Mouse (Mus musculus) megakaryocyte, embryonic 14.5 days (primary cell): ENCODE measurements around the gene Txn2. TPM values are rescaled to one million over a fixed set of nuclear protein-coding genes. Genes with fewer than 3 reads are reported as not detected.

Source experiments
- H3K27me3 ChIP-seq: replicated peaks from 2 replicates; pipeline ENCODE3; 2012; ENCODE audit warnings: inconsistent platforms
- H3K36me3 ChIP-seq: replicated peaks from 2 replicates; pipeline ENCODE3; 2012; ENCODE audit warnings: low read length, inconsistent platforms, mixed read lengths
- H3K4me1 ChIP-seq: 2 replicates; pipeline ENCODE4 v1.6.1; 2012; ENCODE audit warnings: inconsistent platforms
- H3K4me3 ChIP-seq: replicated peaks from 2 replicates; pipeline ENCODE3; 2012; ENCODE audit warnings: moderate library complexity, mild to moderate bottlenecking, inconsistent platforms
- H3K9me3 ChIP-seq: 2 replicates; pipeline ENCODE4 v1.6.1; 2012; ENCODE audit warnings: inconsistent platforms
- FLI1 ChIP-seq: IDR thresholded peaks from 2 replicates; pipeline ENCODE4 v1.6.1; 2012; ENCODE audit warnings: low read length, inconsistent platforms, mixed read lengths
- GATA1 ChIP-seq: IDR thresholded peaks from 3 replicates; pipeline ENCODE4 v1.6.1; 2012; ENCODE audit warnings: mixed read lengths, low read length, inconsistent platforms, borderline replicate concordance
- polyA plus RNA-seq: library from polyadenylated mRNA; stranded (reverse); fragments of >175 nt; gene quantifications from 2 replicates; pipeline ENCODE4 v1.2.3, GENCODE M21; 2012; ENCODE audit warnings: low replicate concordance; ENCODE audit not compliant: insufficient read depth

Txn2 gene
- polyA plus RNA-seq, 1 experiment = 186 TPM

- TF ChIP-seq FLI1 (no peak), GATA1 (no peak)
- Histone ChIP-seq H3K36me3 (peaks cover 8% of the 10 kb centered on the region), H3K4me1 (peaks cover 98% of the 10 kb centered on the region), H3K4me3 (peak overlapping the region; percentile 86), H3K27me3 (no peaks in the 10 kb centered on the region), H3K9me3 (no peaks in the 10 kb centered on the region)
Observed at GRCm38 (mm10) chr15:77882797-77883696, 45.8 kb downstream of the Txn2 start.

DNA sequence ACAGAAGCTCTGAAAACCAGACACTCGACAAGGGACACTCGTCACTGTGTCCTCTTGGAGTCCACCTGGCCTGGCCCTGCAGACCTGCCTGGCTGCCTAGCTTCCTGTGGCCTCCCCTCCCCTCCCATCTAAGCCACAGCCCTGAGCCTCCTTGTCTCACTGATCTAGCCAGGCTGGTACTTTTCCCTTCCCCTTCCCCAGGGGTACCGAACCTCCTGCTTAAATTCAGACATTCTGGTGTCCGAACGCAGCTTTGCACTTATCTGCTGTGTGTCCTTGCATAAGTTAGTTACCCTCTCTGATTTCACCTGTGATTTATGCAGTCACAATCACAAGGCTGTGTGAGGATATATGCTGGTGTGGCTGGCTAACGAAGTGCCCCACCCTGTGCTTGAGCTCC is 46.5 kb downstream of the Txn2 start:
- Histone ChIP-seq H3K27me3 (no peaks in the 10 kb centered on the region), H3K4me3 (peak overlapping the region; percentile 86), H3K36me3 (peaks cover 8% of the 10 kb centered on the region), H3K9me3 (no peaks in the 10 kb centered on the region), H3K4me1 (peaks cover 96% of the 10 kb centered on the region)
- TF ChIP-seq GATA1 (no peak), FLI1 (no peak)

DNA sequence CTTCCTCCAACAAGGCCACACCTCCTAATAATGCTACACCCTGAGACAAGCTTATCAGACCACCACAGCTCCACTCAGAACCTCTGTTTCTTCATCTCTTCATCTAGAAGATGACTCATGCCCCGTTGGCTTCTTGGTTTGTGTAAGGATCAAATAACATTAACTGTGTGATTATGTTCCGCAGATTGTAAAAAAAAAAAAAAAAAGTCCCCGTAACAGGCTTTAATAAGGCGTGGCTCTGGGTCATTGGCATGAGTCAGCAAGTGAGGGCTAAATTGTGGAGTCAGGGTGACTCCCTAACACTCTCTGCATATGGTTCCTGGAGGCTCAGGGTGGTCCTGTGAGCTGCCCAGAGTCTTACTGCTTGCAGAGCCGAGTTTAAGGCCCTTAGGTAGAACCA is 47.1 kb downstream of the Txn2 start:
- peaks cover 96% of the 10 kb centered on the region for H3K4me1 ChIP-seq
- H3K27me3 ChIP-seq = no peaks in the 10 kb centered on the region
- no peaks in the 10 kb centered on the region for H3K9me3 ChIP-seq
- TF ChIP-seq FLI1 (no peak), GATA1 (no peak)
- H3K36me3 ChIP-seq = peaks cover 8% of the 10 kb centered on the region
- H3K4me3 ChIP-seq = peak overlapping the region; percentile 86

GRCm38 (mm10) chr15:77880738-77881137 is 48.1 kb downstream of the Txn2 start:
- H3K27me3 ChIP-seq = no peaks in the 10 kb centered on the region
- H3K4me1 ChIP-seq = peaks cover 96% of the 10 kb centered on the region
- H3K4me3 ChIP-seq = no peak overlapping the region
- peaks cover 8% of the 10 kb centered on the region for H3K36me3 ChIP-seq
- TF ChIP-seq GATA1 (no peak), FLI1 (no peak)
- H3K9me3 ChIP-seq = no peaks in the 10 kb centered on the region

- Histone ChIP-seq H3K4me1 (peaks cover 94% of the 10 kb centered on the region), H3K36me3 (peaks cover 8% of the 10 kb centered on the region), H3K4me3 (peak overlapping the region; percentile 6), H3K27me3 (no peaks in the 10 kb centered on the region), H3K9me3 (no peaks in the 10 kb centered on the region)
- TF ChIP-seq GATA1 (no peak), FLI1 (no peak)
Observed at GRCm38 (mm10) chr15:77879756-77880155, 49.0 kb downstream of the Txn2 start.

- Histone ChIP-seq H3K4me1 (peaks cover 95% of the 10 kb centered on the region), H3K9me3 (no peaks in the 10 kb centered on the region), H3K27me3 (no peaks in the 10 kb centered on the region), H3K4me3 (peak overlapping the region; percentile 59), H3K36me3 (peaks cover 8% of the 10 kb centered on the region)
- TF ChIP-seq GATA1 = no peak
- TF ChIP-seq FLI1 = no peak
Observed at GRCm38 (mm10) chr15:77877209-77877608, 51.6 kb downstream of the Txn2 start.

DNA sequence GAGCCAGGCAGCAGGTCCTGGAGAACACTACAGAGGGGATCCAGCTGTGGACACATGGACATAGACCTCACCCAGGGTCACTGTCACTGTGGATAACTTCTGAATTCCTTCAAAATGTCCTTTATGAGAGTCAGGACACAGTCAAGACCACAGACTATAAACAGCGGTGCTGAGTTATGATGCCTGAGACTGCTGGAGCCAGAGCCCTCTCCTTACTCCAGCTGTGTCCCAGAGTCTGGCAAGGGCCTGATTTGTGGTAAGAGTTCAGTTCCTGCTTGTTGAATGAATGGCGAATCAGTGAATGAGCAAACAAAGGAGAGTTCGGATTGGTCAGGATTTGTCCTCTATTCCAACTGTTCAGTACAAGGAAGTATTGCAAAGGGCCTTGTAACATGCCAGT is 52.1 kb downstream of the Txn2 start:
- Histone ChIP-seq H3K4me1 (peaks cover 95% of the 10 kb centered on the region), H3K9me3 (no peaks in the 10 kb centered on the region), H3K4me3 (peak overlapping the region; percentile 23), H3K36me3 (peaks cover 8% of the 10 kb centered on the region), H3K27me3 (no peaks in the 10 kb centered on the region)
- TF ChIP-seq FLI1 = no peak
- no peak for TF ChIP-seq GATA1

DNA sequence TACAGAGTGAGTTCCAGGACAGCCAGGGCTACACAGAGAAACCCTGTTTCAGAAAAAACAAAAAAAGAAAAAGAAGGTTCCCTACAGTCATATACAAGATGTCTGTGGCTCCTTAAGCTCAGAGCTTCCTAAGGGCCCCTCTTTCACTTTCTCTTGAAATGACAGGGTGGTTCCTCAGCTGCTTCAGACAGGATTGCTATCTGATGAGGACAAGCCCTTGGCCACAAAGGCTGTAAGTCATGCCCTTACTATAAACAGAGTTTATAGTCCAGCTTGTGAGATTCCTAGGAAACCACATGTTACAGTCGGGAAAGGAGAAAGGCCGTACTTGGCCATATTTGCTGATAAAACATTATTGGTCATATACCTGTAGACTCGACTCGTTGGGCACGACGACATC is 52.9 kb downstream of the Txn2 start:
- no peaks in the 10 kb centered on the region for H3K27me3 ChIP-seq
- peak; percentile 53; the same call in 2 of the 3 replicates for TF ChIP-seq GATA1
- TF ChIP-seq FLI1 = no peak
- H3K4me3 ChIP-seq = no peak overlapping the region
- H3K36me3 ChIP-seq = peaks cover 8% of the 10 kb centered on the region
- H3K9me3 ChIP-seq = no peaks in the 10 kb centered on the region
- peaks cover 95% of the 10 kb centered on the region for H3K4me1 ChIP-seq

DNA sequence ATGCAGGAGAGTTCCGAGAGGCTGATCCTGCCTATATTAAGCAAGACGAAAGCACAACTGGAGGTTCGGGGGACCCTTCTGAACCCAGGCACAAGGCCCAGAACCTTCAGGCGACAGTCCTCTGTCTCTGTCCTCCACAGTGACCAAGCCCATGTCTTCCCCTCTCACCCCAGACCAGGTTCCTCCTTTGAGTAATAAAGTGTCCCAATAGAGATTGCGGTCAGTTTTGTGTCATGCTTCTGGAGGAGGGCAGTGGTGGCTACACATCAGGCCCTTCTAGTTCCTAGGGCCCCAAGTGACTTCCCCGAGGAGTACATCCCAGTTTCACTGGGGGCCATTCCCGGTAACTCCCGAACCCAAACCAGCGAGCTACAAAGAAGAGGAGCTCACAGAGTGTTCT is 54.0 kb downstream of the Txn2 start:
- peaks cover 1% of the 10 kb centered on the region for H3K36me3 ChIP-seq
- H3K9me3 ChIP-seq = no peaks in the 10 kb centered on the region
- H3K4me1 ChIP-seq = peaks cover 85% of the 10 kb centered on the region
- H3K4me3 ChIP-seq = no peak overlapping the region
- TF ChIP-seq GATA1 (no peak), FLI1 (no peak)
- no peaks in the 10 kb centered on the region for H3K27me3 ChIP-seq

DNA sequence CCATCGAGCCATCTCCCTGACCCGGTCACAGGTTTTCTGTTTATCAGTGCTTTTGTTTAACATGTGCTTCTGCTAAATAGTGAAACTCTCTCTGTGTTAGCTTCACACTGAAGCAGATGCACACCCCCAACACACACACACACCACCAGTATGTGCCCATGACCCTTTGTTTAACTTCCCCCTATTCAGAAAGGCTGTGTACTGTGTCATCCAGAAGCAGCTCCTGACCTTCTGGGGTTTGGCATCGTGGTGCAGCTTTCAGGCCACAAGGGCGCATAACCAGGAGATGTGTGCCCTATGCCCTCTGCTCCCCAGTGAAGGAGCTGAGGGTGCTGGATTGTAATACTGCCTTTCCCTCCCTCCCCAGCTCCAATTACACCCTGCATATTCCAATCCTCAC is 54.5 kb downstream of the Txn2 start:
- Histone ChIP-seq H3K9me3 (no peaks in the 10 kb centered on the region), H3K36me3 (no peaks in the 10 kb centered on the region), H3K4me3 (peak overlapping the region; percentile 35), H3K27me3 (no peaks in the 10 kb centered on the region), H3K4me1 (peaks cover 81% of the 10 kb centered on the region)
- TF ChIP-seq GATA1 (no peak), FLI1 (no peak)
